Mouse (Mus musculus) frontal cortex, postnatal 14 days (tissue): ENCODE data around the gene Mpped1.
A peak's percentile ranks its signal among the peaks of the same experiment; 100 is the strongest.

Source experiments
- DNase-seq, 2 experiments: peaks; one replicate each; pipeline ENCODE4 v3.0.0; 2022; ENCODE audit warnings: low spot score in 2 of 2

Gene Mpped1

DNA sequence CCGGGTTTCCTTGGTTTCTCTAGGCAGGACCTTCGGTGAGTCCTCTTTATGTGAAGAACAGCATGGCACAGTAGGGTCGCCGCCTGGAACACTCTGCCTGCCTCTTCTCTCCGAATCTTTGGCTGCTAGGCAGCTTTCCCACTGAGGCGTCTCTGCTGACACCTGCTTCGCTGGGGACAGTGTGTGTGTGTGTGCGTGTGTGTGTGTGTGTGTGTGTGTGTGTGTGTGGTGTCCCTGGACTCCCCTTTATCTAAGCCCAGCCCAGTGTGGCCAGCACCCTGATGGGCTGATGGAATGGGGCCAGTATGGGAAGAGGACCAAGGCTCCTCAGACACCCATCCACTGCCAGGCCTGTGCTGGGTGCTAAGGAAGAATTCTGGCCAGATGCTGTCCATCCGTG, 9.8 kb downstream of the Mpped1 start:
- no peak for DNase-seq

DNA sequence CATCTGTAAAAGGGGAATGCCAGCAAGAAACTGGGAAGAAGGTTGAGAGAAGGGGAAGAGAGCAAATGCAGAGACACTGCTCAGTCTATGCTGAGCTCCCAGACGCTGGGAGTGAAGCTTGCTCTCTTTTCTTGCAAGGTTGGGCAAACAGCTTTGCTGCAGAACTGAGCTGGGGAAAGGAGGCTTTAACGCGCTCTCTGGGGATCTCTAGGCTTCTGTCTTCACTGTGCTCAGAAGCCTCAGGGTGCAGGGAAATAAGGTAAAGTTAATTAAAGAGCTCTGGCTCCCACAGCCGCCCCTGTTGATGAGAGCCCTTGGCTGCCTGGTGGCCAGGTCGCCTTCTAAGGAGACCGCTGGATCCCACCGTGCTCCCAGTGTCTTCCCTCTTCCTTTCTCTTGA, 17.7 kb downstream of the Mpped1 start:
- no peak for DNase-seq

DNA sequence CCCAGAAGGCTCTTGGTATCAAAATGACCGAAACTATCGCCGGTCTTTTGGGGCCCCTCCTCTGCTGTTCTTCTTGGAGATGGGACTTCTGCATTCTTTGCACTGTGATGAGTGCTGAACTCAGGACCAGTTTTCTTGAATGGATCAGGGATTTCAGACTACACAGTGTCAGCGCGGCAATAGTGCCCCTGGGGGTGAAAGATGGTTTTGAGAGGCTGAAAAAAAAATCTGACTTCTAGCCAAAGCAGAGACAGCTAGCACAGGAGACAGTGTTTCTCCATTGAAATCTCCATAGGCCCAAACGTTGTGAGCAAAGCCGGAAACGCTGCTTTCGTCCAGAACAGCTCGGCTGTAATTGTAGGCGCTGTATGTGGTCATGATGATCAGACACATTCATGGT, 19.7 kb downstream of the Mpped1 start:
- no peak for DNase-seq

DNA sequence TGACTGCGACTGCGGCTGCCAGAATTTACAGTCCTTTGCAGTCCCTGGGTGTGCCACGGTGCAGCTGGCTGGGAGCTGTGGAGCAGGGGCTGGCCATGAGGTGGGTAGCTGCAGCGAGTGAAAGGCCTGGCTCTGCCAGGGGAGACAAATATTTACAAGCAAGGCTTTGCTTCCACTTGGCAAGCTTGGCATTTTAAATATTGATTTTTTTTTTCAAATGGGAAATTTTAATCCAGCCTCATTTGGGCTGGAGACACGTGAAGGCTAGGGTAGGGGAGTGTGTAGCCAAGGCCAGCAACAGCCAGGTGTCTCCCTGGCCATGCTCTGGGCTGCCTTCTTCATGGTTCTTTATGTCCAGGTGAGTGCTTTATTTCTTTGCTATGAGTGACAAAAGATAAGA, 21.7 kb downstream of the Mpped1 start:
- DNase-seq: no peak

DNA sequence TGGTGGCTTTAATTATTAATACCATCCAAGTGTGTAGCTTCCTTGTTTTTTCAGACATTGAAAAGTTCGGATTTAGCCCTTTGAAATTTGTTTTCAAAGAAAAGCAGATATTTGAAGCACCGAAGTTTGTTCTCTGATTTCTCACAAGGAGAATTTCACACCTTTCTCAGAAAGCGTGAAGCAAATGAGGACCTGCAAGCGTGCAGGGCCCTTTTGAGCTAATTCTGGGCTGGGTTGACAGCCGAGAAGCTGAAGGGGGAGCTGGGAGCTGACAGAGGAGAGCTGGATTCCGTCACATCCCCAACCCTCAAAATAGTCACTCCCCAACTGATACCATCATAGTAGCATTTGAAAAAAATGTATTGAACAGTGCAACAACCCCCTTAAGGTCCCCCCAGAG, 34.8 kb downstream of the Mpped1 start:
- DNase-seq: no peak

DNA sequence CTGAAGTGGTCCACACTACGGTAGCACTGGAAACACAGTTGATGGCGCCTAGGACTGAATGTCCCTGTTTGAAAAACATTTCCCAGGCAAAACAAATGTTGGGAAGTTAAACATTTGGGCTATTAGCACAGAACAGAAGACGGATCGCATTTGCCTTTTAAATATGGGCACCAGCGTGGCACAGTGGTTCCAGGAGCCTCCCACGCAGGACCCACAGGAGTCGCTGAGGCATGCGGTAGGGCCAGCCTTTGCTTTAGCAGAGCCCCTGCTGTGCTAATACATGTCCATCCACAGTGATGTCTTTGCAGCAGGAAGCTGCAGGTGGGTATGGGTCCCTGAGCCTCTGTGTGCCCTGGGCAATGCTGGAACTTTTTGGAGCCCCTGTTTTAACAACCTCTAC, 48.7 kb downstream of the Mpped1 start:
- no peak for DNase-seq

DNA sequence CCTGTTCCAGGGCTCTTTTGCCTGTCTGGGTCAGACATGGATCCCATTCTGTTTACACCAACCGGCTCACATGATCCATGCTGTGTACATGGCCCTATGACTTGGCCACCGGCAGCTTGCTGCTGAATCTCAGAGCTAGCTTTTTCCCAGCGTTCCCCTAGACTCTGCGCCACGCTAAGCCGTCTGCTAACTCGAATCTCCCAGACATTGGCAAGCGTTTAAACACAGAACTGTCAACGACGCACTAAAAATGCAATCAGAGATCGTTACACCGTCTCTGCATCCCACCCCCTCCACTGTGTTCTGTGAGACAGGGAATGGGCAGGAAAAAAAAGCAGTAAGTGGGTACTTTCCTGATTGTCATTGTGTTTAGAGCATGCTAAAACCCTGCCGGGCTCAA, 50.0 kb downstream of the Mpped1 start:
- DNase-seq: no peak

DNA sequence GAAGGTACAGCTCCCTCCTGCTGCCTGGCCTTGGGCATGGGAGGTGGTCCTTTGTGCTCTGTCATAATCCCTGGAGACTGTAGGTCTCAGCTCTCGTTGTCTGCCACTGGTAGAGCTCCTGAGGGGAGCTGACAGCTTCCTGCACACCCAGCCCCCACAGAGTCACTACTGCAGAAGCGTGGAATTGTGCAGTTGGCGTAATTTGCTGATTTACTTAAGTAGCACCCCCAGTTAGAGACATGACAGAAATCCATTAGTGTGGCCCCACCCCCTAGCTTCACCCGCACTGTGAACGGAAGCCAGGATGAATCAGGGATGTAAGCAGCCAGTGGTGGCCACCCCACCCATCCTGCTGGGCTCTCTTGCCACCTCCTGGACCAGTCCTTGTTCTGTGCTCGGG, 53.0 kb downstream of the Mpped1 start:
- DNase-seq: no peak

DNA sequence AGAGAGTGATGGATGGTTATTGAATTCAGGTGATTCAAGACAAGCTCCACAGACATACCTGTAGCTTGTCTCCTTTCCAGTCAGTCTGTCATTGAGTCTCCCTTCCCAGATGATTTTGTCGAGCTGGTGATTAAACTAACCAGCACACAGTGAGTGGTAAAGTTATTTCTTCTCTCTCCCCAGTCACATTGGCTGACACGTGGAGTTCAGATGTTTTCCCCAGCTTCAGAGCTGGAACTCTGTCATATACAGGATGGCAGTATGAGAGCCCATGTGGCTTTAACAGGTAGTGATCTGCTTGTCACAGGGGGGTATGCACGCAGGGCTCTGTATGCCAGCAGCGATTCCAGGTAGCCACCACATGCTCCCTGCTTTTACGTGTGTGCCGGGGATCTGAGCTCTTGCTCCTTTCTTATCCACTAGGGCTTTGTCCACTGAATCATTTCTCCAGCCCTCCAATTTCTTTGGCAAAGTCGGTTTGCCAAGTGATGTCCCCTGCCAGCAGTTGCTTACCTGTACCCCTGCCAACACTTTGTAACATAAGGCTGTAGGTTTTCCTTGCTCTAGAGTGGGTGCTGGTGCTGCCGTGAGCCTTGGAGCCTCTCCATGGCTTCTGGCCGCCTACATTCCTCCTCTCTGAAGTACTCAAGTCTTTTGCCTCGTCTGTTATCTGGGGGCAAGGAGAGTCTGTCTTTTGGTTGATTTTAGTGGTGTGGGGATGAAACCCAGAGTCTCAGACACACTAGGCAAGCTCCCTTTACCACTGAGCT, 61.9 kb downstream of the Mpped1 start:
- DNase-seq: peak in 1 of 2 experiments; percentile 23

DNA sequence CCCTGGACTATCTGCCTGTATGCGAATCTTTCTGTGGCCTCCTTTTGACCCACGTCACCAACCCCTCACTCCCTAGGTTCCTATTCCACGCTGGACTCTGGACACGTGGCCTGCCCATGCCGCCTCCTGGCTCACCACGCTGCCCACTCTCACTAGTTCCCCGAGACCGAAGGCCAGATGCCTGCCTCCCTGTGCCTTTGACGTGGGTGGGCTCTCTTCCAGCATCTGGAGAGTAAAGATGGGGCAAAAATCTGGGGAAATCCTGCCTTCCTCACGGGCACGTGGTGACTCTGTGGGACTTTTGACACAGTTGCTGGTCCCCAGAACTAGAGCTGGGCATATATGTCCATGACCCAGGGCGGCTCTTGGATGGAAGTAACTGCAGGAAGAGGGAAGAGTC, 63.2 kb downstream of the Mpped1 start:
- peak in 1 of 2 experiments; percentile 15 for DNase-seq

DNA sequence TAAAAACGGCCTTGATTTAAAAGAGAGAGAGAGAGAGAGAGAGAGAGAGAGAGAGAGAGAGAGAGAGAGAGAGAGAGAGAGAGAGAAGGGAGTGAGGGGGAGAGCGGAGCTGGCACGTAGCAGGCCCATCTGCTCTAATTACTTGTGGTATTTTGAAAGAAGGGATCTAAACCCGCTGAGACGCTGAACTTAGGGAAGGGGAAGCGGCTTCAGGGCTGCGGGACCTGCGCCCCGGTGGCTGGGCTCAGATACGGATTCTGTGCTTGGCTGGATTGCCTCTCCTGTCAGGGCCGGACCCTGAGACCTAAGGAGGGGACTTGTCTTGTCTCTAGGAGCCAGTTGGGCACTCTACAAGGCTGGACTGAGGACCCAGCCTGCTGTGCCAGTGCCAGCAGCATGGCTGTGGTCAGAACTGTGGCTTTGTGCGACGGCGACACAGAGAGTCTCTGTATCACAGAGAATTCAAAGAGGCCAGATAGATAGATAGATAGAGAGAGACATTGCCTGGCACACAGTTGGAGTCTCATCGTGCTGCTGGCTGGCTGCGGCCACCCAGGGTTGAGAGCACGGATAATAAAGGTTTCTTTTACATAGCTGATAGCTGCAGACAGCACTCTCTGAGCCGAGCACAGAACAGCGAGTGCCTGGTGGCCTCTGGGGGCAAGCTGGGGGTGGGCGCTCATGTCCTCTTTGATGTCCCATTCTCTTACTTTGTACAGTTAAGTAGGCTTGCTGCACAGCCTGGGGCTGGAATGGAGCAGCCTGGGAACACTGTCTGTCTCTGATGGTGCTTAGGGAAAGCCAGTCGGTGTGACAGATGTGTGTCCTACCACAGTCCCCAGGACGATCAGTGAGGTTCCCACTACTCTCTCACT, 63.9 kb downstream of the Mpped1 start:
- peak in 1 of 2 experiments; percentile 54 for DNase-seq

DNA sequence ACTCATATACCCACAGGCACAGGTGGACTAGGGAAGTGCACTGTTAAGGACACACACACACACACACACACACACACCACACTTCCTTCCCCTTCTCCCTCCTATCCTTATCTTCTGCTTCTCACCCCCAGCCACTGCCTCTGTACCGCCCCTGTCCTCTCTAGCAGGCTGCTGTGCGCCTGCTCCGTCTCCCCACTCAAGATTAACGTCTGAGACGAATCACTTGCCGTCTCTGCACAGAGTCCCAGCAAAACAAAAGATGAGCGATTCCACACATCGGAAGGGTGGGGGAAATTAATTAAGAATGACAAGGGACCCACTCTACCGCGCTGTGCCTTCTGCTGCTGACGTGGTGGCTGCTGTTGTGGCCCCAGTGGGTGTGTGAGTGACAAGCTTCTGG, 66.5 kb downstream of the Mpped1 start:
- no peak for DNase-seq

DNA sequence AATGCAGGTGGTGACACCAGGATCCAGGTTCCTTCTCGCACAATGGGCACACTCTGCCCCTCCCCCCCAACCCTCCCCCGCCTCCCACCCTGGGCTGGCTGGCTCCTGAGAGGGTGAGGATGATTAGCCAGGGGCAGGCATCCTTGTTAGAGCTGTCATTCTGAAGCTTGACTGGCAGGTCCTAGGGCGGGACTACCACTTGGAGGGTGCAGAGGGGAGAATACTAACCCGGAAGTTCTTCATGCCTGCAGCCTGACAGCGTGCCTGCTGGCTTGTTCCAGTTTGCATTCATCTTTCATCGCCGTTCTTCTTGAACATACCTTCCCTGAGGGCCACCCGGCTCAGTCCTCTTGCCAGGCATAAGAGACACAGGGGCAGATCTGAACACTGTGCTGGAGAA, 67.3 kb downstream of the Mpped1 start:
- no peak for DNase-seq

DNA sequence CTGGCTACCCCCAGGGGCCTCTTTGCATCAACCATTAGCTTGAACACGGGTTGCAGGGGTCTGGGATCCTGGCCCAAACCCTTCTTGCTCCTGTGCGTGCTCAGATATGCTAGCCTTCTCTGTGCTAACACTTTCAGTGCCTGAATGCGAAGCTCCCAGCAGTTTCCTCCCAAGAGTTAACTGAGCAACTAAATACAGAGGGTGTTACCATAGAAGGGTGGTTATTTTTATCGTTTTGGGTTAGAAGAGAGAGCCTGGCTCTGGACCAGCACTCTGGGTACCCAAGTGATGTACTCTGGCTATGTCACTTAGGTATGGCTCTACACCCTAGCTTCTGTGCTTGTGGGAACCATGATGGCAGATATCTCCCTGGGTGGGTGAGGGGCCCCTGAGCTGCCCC, 68.2 kb downstream of the Mpped1 start:
- DNase-seq: no peak

DNA sequence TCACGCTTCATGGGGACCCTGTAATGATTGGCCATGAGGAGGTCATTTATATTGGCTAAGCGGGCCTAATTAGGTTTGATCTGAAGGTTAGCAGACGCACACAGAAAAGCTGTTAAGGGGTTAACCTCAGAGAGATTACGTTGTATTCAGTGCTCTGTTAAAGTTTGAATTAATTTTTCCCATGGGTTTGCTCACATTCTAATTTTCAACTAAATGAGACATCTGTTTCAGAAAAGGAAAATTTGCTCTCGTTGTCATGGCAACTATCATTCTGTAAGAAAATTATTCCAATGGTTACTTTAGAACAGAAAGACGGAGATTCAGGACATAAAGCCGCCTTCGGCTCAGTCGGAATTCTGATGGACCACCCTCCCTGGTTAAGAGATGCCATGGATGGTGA, 68.9 kb downstream of the Mpped1 start:
- DNase-seq: no peak

DNA sequence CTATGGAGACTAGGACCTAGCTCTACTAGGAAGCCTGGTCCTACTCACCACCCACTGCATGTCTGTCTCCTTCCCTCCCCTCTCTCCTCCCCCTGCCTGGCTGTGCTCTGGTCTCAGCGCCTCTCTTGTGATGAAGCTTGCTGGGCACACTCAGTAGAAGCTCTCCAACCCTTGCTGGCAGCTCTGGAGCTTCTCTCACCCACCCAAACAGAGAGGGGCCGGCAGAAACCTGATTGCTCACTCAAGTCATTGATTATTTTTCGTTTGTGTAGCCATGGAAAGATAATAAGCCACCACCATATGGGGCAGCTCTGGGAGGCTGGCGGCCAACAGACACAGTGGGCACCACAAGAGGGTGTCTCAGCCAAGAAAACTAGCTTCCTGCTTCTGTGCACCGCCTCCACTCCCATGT, 74.1 kb downstream of the Mpped1 start:
- no peak for DNase-seq

DNA sequence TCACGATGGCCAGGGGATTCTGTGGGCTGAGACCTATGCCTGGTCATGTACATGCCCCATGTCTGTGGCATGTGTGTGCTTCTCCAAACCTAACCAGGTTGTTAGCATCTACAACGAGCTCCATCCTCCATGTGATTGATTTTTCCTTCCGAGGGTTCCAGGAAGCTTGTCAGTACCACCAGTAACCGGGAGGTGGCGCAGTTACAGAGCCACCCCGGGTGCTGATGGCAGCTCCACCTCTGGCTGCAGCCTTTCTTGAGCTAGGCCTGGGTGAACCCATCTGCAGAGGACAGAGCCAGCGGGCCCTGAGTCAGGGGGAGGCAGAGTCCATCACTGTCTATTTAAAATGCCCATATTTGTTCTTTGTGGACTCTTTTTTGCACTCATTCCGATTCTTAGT, 77.9 kb downstream of the Mpped1 start:
- DNase-seq: peak; percentile 50 to 73

DNA sequence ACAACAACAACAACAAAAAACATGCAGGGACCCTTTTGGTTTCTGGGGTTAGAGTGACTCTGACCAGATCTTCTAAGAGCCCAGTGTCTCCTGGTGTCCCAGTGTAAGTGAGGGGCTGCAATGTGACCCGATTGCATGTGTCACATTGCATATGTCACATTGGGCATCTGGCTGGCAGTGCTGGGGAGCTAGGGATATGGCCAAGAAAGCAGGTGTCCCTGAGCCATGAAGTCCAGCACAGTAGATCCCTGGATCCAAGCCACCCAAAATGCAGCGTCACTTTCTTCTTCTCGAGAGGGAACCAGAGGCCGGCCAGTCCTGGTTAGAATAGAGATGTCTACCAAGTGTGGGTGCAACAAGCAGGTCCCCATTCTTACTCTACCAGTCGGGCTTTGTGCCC, 86.4 kb downstream of the Mpped1 start:
- no peak for DNase-seq

DNA sequence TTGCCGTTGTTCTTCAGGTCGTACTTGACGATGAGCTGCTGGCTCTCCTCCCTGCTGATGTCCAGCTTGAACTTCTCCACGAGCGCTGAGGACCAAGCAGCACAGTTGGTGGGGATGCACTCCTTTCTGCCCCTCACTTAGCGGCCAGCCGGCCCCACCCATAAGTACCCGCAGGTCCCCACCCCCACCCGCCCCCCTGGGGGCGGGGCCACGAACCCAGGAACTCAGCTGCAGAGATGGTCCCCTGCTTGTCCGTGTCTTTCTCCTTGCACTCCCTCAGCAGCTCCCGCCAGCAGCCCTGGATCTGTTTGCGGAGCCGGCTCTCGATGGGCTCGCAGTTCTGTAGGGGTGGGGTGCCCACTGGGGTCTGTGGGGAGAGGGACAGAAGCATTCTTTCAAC, 91.7 kb downstream of the Mpped1 start:
- no peak for DNase-seq

DNA sequence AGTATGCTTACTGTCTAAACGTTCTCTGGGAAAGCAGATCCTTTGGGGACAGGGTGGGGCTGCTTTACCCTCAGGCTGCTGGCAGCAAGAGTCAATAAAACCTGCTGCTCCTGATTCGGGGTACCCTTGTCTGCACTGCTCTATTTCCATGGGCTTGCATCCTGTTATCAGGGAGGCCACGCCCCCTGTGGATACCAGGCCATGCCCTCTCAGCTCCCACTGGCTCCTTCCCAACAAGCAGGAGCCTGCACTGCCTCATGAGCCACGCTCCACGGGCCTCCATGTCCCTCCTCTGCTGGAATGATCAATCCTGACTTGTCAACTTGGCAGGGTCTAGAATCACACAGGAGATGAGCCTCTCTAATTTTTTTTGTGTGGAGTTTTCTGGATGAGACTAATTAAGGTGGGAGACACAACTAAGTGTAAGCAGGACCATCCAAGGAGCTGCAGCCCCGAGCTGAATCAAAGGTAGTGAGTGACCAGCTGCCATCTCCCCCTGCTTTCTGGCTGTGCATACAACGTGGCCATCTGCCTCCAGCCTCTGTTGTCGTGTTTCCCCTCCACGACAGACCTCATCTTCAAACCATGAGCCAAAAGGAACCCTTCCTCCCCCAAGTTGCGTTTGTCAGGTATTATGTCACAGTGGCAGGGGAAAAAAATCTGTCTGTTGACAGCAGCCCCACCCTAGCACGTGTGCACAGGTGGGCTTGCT, 98.0 kb downstream of the Mpped1 start:
- DNase-seq: no peak

DNA sequence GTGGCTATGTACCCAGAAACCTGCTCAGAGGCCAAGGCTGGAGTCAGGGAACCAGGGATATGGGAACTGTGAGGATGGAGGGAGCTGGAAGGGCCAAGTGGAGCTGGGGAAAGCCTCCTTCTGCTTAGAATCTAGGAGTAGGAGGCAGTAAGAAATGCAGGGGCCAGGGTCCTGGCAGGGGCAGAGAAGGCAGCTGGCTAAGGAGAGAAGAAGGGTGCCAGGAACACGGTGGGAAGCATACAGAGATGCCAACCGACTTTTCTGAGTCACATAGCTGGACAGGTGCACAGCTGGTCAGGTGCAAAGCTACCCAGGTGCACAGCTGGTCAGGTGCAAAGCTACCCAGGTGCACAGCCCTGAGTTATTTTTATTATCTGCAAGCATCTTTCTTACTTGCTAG, 98.6 kb downstream of the Mpped1 start:
- no peak for DNase-seq

DNA sequence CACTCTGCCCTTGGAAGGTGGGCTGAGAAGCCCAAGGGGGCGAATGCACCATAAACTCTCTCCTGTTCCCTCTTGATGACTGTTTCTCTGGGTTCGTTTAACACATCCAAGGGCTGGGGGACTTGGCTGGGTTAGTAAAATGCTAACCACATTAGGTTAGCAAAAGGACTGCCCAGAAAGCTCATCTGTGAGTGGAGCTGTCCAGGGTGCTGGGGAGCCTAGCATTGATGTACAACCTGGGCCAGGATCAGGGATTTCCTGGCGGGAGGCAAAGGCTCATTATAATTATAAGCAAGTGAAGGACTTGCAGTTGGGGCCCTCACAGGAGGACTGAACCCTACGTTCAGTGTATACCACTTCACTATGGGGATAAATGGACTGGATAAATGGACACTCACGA, 100.6 kb downstream of the Mpped1 start:
- no peak for DNase-seq

DNA sequence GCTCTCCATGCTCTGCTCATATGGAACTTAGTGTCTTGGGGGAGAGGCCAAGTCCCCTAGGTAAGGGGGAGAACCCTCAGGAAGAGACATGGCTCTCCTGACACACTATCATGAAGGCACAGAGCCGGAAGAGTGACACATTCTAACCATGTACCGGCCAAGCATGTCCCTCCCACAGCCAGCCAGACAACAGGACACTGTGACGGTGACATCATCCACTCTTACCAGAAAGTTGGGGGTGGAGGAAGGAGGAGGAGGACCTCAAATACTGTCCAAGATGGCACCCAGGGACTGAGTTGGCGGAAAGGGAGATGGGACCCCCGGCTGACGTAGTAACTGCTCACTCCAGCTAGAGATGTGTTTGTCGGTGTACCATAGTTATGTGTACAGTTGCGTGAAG, 104.6 kb downstream of the Mpped1 start:
- no peak for DNase-seq
